Mouse (Mus musculus) lung, adult 2 months (tissue): ENCODE data around the gene Gm20388. TPM values are rescaled to one million over a fixed set of nuclear protein-coding genes. Genes with fewer than 3 reads are reported as not detected.

Experiments
- DNase-seq: peaks from one replicate; pipeline ENCODE4 v3.0.0; 2022
- H3K4me1 ChIP-seq: fragments of 200-500 bp; 2 replicates; pipeline ENCODE4 v1.6.1; 2011; ENCODE audit warnings: low read length; ENCODE audit not compliant: control insufficient read depth, insufficient read depth
- H3K4me3 ChIP-seq: fragments of 200-500 bp; replicated peaks from 2 replicates; pipeline ENCODE3; 2011; ENCODE audit warnings: low read depth, mild to moderate bottlenecking, control low read depth, low read length; ENCODE audit errors: extremely low read depth
- CTCF ChIP-seq: fragments of 200-500 bp; IDR thresholded peaks from 2 replicates; pipeline ENCODE4 v1.5.1; 2011; ENCODE audit warnings: mild to moderate bottlenecking, low read length, control low read depth; ENCODE audit not compliant: insufficient read depth
- POLR2A ChIP-seq: fragments of 200-500 bp; IDR thresholded peaks from 2 replicates; pipeline ENCODE4 v1.6.1; 2011; ENCODE audit warnings: low read depth, mild to moderate bottlenecking, control low read depth, low read length, borderline replicate concordance; ENCODE audit errors: extremely low read depth
- WGBS: fragments of 180-500 bp; shearing (Covaris S2); methylation state at CpG from one replicate; pipeline ENCODE4 v1.1.7; 2018; 5-methylcytosine and 5-hydroxymethylcytosine counted together
- polyA plus RNA-seq: library from polyadenylated mRNA; depleted of rRNA; stranded (reverse); fragments of >200 nt; gene quantifications from 2 replicates; pipeline ENCODE4 v1.2.3, GENCODE M21; 2012

Gene Gm20388
- polyA plus RNA-seq, 1 experiment = 67.8 TPM

DNA sequence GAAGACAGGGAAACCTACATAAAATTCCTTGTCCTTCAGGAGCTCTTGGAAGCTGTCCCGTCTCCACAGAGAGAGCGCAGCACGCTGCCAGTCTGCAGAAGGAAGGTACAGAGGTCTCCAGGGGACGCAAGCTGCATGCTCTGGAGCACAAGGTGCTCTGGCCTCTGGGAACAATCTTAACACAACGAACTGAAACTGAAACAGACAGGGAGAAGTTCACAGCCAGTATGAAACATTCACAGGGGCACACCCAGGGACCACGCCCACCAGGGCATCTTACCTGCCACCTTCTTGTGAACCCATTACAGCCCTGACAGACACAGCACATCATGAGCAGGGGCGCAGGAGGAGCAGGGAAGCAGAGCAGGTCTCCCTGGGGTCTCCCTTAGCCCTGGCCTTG is 3373.3 kb downstream of the Gm20388 start:
- no peak overlapping the region for H3K4me3 ChIP-seq
- DNase-seq = no peak
- WGBS = 80% methylated on average over 7 of the region's 7 CpGs

GRCm38 (mm10) chr8:123284493-123284892 is 3373.9 kb downstream of the Gm20388 start:
- DNase-seq = no peak
- WGBS = 71% methylated on average over 5 of the region's 5 CpGs
- no peak overlapping the region for H3K4me3 ChIP-seq
- H3K4me1 ChIP-seq = 0 out of 2 replicates have a peak, but pooled peaks cover 3% of the 10 kb centered on the region
- no peak for TF ChIP-seq POLR2A
- TF ChIP-seq CTCF = no peak

More for the DNA sequence above, 3373.3 kb downstream of the Gm20388 start:
- H3K4me1 ChIP-seq = 0 out of 2 replicates have a peak, but pooled peaks cover 3% of the 10 kb centered on the region
- TF ChIP-seq CTCF = no peak
- no peak for TF ChIP-seq POLR2A

DNA sequence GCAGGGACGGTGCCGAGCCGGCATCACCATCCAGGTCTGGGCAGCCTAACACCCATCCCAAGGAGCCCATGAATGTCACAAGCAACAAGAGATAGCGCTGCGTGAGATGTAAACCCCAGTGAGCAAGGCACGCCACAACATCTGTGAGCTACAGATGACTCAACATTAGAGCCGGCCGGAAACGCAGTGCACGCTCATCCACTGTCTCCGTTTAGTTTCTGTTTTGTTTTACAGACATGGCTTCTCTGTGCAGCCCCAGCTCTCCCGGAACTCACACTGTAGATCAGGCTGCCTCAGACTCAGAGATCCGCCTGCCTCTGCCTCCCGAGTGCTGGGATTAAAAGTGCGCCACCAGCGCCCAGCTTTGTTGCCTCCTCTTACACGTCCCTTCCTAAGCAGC is 3376.7 kb downstream of the Gm20388 start:
- 0 out of 2 replicates have a peak, but pooled peaks cover 3% of the 10 kb centered on the region for H3K4me1 ChIP-seq
- no peak overlapping the region for H3K4me3 ChIP-seq
- no peak for TF ChIP-seq CTCF
- no peak for TF ChIP-seq POLR2A
- 94% methylated on average over 17 of the region's 17 CpGs for WGBS
- no peak for DNase-seq

DNA sequence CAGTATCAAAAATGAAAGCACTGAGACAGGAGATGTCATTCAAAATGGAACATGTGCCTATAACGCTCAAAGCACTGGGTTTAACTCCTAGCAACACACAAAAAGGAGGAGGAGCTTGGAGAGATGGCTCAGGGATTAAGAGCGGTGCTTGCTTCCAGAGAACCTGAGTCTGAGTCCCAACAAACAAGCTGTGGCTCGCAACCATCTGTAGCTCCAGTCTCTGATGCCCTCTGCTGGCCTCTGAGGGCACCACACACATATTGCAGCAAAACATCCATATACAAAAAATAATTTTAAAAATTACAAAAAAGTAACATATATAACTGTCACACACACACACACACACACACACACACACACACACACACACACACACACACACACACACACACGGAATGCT is 3379.5 kb downstream of the Gm20388 start:
- WGBS = 78% methylated on average over 4 of the region's 4 CpGs
- TF ChIP-seq POLR2A = no peak
- TF ChIP-seq CTCF = peak; percentile 48
- Histone ChIP-seq H3K4me1 (no peaks in the 10 kb centered on the region), H3K4me3 (no peak overlapping the region)
- DNase-seq = peak; percentile 18

DNA sequence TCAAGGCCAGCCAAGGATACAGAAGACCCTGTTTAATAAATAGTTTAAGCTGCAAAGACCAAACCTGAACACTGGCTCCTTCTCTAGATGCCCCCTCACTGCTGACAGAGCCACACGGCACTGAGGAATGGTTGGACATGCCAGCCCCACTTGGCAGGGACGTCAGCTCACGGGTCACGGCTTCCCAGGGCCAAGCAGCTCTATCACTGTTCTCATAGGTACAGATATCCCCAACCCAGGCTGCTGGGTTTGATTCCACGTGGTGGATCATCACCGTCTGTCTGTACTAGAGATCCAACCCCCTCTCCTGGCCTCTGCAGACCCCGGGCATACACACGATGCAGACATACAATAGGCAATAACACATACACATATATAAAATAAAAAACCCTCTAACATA is 3380.0 kb downstream of the Gm20388 start:
- Histone ChIP-seq H3K4me3 (no peak overlapping the region), H3K4me1 (no peaks in the 10 kb centered on the region)
- WGBS = 93% methylated on average over 8 of the region's 8 CpGs
- TF ChIP-seq POLR2A (no peak), CTCF (no peak)
- DNase-seq = no peak

GRCm38 (mm10) chr8:123291716-123292115 is 3381.1 kb downstream of the Gm20388 start:
- DNase-seq = no peak
- TF ChIP-seq CTCF (no peak), POLR2A (no peak)
- no peaks in the 10 kb centered on the region for H3K4me1 ChIP-seq
- H3K4me3 ChIP-seq = no peak overlapping the region
- WGBS = 83% methylated on average over 8 of the region's 8 CpGs

GRCm38 (mm10) chr8:123292281-123292680 is 3381.6 kb downstream of the Gm20388 start:
- H3K4me1 ChIP-seq = no peaks in the 10 kb centered on the region
- TF ChIP-seq POLR2A = no peak
- TF ChIP-seq CTCF = no peak
- 82% methylated on average over 3 of the region's 3 CpGs for WGBS
- no peak for DNase-seq
- H3K4me3 ChIP-seq = no peak overlapping the region

DNA sequence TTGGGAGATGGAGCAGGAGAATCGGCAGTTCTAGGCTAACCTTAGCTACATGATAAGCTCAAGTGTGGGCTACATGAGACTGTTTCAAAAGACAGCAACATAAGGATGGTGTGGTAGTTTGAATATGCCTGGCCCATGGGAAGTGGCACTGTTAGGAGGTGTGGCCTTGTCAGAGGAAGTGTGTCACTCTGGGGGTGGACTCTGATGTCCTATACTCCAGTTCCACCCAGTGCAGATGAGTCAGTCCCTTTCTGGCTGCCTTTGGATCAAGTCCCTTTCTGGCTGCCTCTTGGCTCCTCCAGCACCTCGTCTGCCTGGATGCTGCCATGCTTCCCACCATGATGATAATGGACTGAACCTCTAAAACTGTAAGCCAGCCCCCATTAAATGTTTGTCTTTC is 3382.1 kb downstream of the Gm20388 start:
- Histone ChIP-seq H3K4me1 (no peaks in the 10 kb centered on the region), H3K4me3 (no peak overlapping the region)
- 84% methylated on average over 2 of the region's 2 CpGs for WGBS
- TF ChIP-seq POLR2A = no peak
- TF ChIP-seq CTCF = no peak
- no peak for DNase-seq

- DNase-seq = no peak
- Histone ChIP-seq H3K4me1 (no peaks in the 10 kb centered on the region), H3K4me3 (no peak overlapping the region)
- TF ChIP-seq POLR2A (no peak), CTCF (no peak)
- 81% methylated on average over 11 of the region's 11 CpGs for WGBS
Observed at GRCm38 (mm10) chr8:123298301-123298700, 3387.7 kb downstream of the Gm20388 start.

- TF ChIP-seq CTCF (no peak), POLR2A (no peak)
- 76% methylated on average over 4 of the region's 4 CpGs for WGBS
Observed at GRCm38 (mm10) chr8:123308738-123309137, 3398.1 kb downstream of the Gm20388 start.

More at GRCm38 (mm10) chr8:123308738-123309137, 3398.1 kb downstream of the Gm20388 start:
- no peaks in the 10 kb centered on the region for H3K4me1 ChIP-seq
- no peak overlapping the region for H3K4me3 ChIP-seq
- DNase-seq = no peak
